Mouse (Mus musculus) small intestine, adult 2 months (tissue): ENCODE data around the gene Ehd4. TPM values are rescaled to one million over a fixed set of nuclear protein-coding genes. Genes with fewer than 3 reads are reported as not detected.

Experiments
- H3K27ac ChIP-seq: fragments of 200-500 bp; 2 replicates; pipeline ENCODE4 v1.5.1; 2012; ENCODE audit warnings: low read depth, low read length, control low read depth, inconsistent platforms; ENCODE audit not compliant: insufficient read depth
- H3K27me3 ChIP-seq: fragments of 200-500 bp; 2 replicates; pipeline ENCODE4 v1.6.1; 2012; ENCODE audit warnings: mild to moderate bottlenecking, moderate library complexity, low read length, inconsistent platforms; ENCODE audit not compliant: control insufficient read depth, insufficient read depth
- H3K36me3 ChIP-seq: fragments of 200-500 bp; 2 replicates; pipeline ENCODE4 v1.6.1; 2012; ENCODE audit warnings: mild to moderate bottlenecking, low read length, control low read depth, inconsistent platforms; ENCODE audit not compliant: control insufficient read depth, insufficient read depth
- H3K4me1 ChIP-seq: fragments of 200-500 bp; 2 replicates; pipeline ENCODE4 v1.6.1; 2012; ENCODE audit warnings: low read length, inconsistent platforms, mixed read lengths; ENCODE audit not compliant: control insufficient read depth, insufficient read depth, insufficient read length
- H3K4me3 ChIP-seq: fragments of 200-500 bp; 2 replicates; pipeline ENCODE4 v1.5.1; 2012; ENCODE audit warnings: low read depth, mild to moderate bottlenecking, control low read depth, inconsistent platforms, low read length, moderate library complexity
- CTCF ChIP-seq: fragments of 200-500 bp; IDR thresholded peaks from 2 replicates; pipeline ENCODE4 v1.5.1; 2012; ENCODE audit warnings: low read depth, mild to moderate bottlenecking, control low read depth, inconsistent platforms, low read length, moderate library complexity, mixed read lengths; ENCODE audit not compliant: insufficient replicate concordance, insufficient read length; ENCODE audit errors: extremely low read depth
- POLR2A ChIP-seq: fragments of 200-500 bp; IDR thresholded peaks from 2 replicates; pipeline ENCODE4 v1.6.1; 2012; ENCODE audit warnings: low read depth, mild to moderate bottlenecking, control low read depth, inconsistent platforms, low read length, moderate library complexity
- WGBS: fragments of 180-500 bp; shearing (Covaris S2); methylation state at CpG from one replicate; pipeline ENCODE4 v1.1.7; 2018; 5-methylcytosine and 5-hydroxymethylcytosine counted together
- polyA plus RNA-seq: library from polyadenylated mRNA; depleted of rRNA; stranded (reverse); fragments of >200 nt; gene quantifications from 2 replicates; pipeline ENCODE4 v1.2.3, GENCODE M21; 2012

Gene Ehd4
- polyA plus RNA-seq, 1 experiment: 30.7 TPM

DNA sequence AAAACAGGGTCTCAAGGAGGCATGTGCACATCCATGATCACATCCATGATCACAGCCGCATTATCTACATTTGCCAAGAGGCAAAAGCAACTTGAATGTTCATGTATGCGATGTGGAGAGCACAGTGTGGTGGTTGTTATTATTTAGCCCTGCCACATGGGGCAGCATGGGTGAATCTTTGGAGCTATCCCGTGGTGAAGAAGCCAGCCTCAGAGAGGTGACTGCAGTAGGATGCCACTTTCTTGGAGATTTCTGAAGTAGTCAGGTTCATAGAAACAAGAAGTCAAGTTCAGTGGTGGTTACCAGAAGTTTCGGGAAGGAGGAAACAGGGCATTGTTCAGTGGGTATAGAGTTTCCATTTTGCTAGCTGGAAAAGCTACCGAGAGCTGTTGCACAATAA lies 3.6 kb upstream of the Ehd4 start:
- TF ChIP-seq CTCF: peak; percentile 29; the same call in 1 of the 2 replicates
- TF ChIP-seq POLR2A: no peak
- WGBS: 48% methylated on average over 5 of the region's 5 CpGs
- Histone ChIP-seq H3K4me3 (no peak overlapping the region), H3K36me3 (no peaks in the 10 kb centered on the region), H3K27ac (no peak overlapping the region), H3K4me1 (no peaks in the 10 kb centered on the region), H3K27me3 (no peaks in the 10 kb centered on the region)

DNA sequence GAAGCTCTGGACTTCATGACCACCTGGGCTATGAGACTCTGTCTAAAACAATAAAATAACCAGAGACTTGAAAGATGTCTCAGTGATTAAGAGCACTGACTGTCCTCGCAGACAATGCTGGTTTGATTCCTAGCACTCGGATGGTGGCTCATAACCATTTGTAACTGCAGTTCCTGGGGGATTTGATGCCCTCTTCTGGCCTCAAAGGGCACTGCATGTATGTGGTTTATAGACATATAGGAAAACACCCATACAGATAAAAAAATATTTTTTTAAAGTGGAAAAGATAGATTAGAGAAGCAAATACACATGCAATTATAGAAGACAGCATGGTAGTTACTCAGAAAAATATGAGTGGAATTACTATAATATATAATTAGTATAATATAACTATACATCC lies 3.2 kb upstream of the Ehd4 start:
- Histone ChIP-seq H3K4me1 (no peaks in the 10 kb centered on the region), H3K27me3 (no peaks in the 10 kb centered on the region), H3K36me3 (no peaks in the 10 kb centered on the region), H3K4me3 (no peak overlapping the region), H3K27ac (no peak overlapping the region)
- TF ChIP-seq POLR2A (no peak), CTCF (peak; percentile 21; the same call in 1 of the 2 replicates)
- 69% methylated on average over 2 of the region's 2 CpGs for WGBS

DNA sequence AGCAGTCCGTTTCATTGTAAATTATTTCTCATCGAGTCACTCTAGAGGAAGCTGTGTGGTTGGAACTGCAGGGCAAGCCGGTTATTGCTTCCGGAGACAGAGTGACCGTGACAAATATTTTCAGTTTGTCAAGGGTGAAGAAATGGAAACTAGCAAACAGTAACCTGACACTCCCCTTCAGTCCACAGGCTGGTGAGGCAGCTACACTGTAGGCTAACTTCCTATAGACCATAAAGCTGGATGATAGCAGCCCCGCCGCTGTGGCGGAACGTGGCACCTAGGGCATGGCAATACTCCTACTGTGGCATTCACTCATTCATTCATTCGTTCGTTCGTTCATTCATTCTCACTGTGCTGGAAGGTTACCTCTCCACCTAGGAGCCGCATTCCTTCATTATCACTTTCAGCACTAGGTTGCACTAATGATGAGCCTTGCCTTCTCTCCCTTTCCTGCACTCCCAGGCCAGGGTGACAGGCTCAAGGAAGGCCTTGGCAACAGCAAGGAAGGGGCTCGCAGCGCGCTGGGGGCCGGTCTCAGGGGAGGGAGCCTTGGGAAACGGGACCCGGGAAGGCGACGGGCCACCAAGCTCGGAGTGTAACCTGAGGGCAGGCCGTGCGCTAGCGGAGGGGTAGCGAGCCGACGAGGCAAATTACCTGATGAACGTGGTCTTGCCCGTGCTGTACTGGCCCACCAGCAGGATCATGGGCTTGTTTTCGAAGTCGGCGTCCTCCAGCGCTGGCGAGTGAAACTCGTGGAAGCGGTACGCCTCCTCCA lies 633 bp downstream of the Ehd4 start:
- WGBS: under 1% methylated on average over 38 of the region's 38 CpGs

DNA sequence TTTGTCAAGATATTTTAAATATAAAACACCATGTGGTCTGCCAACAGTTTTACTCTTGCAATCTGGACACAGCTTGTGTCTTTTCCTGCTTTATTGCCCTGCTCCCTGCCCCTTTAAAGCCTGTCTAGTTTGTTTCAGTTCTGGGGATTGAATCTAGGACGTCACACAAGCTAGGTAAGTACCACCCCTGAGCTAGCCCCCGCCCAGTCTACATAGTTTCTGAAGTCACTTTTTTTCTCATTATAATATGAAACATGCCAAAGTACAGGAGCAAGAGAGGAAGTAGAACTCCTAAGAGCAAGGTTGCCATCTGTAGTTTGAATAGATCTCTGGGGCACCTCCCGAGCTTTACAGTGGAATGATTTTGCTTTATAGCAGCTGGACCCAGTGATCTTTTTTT lies 3.8 kb downstream of the Ehd4 start:
- Histone ChIP-seq H3K27me3 (no peaks in the 10 kb centered on the region), H3K4me1 (no peaks in the 10 kb centered on the region), H3K4me3 (no peak overlapping the region), H3K36me3 (peaks cover 4% of the 10 kb centered on the region; the same call in 1 of the 2 replicates), H3K27ac (no peak overlapping the region)
- WGBS: 71% methylated on average over 3 of the region's 3 CpGs
- TF ChIP-seq CTCF: no peak
- no peak for TF ChIP-seq POLR2A

More for the DNA sequence above, 633 bp downstream of the Ehd4 start:
- no peaks in the 10 kb centered on the region for H3K4me1 ChIP-seq
- H3K27ac ChIP-seq: peak overlapping the region; percentile 77
- peak overlapping the region; percentile 84 for H3K4me3 ChIP-seq
- H3K36me3 ChIP-seq: no peaks in the 10 kb centered on the region
- TF ChIP-seq CTCF (no peak), POLR2A (no peak)
- H3K27me3 ChIP-seq: no peaks in the 10 kb centered on the region

DNA sequence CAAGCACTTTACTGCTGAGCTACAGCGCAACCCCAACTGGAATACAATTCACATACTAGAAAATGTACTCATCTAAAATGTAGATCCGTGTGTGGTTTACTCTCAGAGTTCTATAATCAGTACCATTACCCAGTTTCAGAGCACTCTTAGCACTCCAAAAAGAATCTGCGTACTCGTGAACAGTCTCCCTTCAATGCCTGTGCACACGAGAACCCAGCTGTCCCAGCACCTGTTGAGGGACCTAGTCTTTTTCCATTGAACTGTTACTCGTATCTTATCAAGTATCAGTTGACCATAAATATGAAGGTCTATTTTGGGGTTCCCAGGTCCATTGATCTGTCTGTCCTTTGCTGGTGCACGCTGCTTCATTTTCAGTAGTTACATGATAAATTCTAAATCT lies 4.8 kb downstream of the Ehd4 start:
- H3K4me3 ChIP-seq: no peak overlapping the region
- H3K4me1 ChIP-seq: no peaks in the 10 kb centered on the region
- no peak overlapping the region for H3K27ac ChIP-seq
- TF ChIP-seq POLR2A: no peak
- TF ChIP-seq CTCF: no peak
- 85% methylated on average over 7 of the region's 7 CpGs for WGBS
- no peaks in the 10 kb centered on the region for H3K27me3 ChIP-seq
- H3K36me3 ChIP-seq: peaks cover 4% of the 10 kb centered on the region; the same call in 1 of the 2 replicates

DNA sequence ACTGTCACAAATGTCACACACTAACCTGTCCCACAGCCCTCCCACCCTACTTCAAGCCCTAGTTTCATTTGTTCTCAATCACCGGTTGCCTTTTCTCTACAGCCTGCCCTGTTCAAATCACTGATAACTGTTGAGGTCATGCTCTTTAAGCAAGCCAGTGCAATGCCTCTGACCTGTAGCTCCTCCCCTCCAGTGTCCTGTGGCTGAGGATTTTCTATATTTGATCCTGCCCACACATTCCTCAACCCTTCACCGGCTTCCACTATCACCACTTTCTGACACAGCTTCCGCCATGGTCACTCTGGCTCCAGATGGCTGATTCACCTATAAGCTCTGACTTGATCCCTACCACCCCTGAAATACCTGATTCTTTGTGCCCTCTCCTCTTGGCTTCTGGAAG lies 6.4 kb downstream of the Ehd4 start:
- TF ChIP-seq POLR2A: no peak
- no peak for TF ChIP-seq CTCF

DNA sequence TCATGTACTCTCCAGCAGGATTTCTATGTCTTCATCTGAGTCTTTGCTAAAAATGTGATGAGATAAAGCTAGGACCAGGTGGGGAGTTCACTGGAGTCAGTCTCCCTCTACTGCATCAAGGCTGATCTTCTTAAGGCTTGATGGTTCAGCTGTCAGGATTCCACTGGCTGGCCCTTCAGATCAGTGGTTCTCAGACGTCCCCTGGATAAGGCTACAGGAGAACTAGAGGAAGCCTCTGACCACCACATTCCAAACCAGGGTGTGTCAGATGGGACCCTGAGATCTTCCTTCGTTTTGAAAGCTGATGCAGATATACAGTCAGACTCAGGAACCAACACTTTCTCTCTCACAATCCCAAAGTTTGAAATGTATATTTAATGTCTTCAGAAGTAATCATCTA lies 7.0 kb downstream of the Ehd4 start:
- Histone ChIP-seq H3K4me1 (no peaks in the 10 kb centered on the region), H3K4me3 (no peak overlapping the region), H3K27ac (no peak overlapping the region), H3K36me3 (peaks cover 6% of the 10 kb centered on the region; the same call in 1 of the 2 replicates), H3K27me3 (no peaks in the 10 kb centered on the region)
- WGBS: 55% methylated on average over 2 of the region's 2 CpGs
- no peak for TF ChIP-seq POLR2A
- no peak for TF ChIP-seq CTCF

More for the DNA sequence above, 6.4 kb downstream of the Ehd4 start:
- Histone ChIP-seq H3K36me3 (peaks cover 6% of the 10 kb centered on the region; the same call in 1 of the 2 replicates), H3K4me3 (no peak overlapping the region), H3K27me3 (no peaks in the 10 kb centered on the region), H3K27ac (no peak overlapping the region), H3K4me1 (no peaks in the 10 kb centered on the region)
- 65% methylated on average over 3 of the region's 3 CpGs for WGBS
